Mouse (Mus musculus) layer of hippocampus, adult 11-12 months (tissue): ENCODE measurements around the gene Olfr441.
"Not testable (repeated sequence)": the region's sequence is repeated elsewhere in the genome, so short reads cannot be mapped to it uniquely, and the experiment has no call there.

Experiments used
- DNase-seq: peaks from one replicate; pipeline ENCODE4 v3.0.0; 2022; ENCODE audit warnings: low spot score

The Olfr441 gene

GRCm38 (mm10) chr6:43106069-43106468 lies at the start of gene Olfr441:
Gene Olfr441 (plus strand): TSS chr6:43106369.
- not testable (repeated sequence) for DNase-seq

GRCm38 (mm10) chr6:43078750-43079149 lies 27.4 kb upstream of the Olfr441 start:
- DNase-seq, result peak; percentile 24

- not testable (repeated sequence) for DNase-seq
These were observed 24.8 kb upstream of the Olfr441 start for GRCm38 (mm10) chr6:43081405-43081804.

DNA sequence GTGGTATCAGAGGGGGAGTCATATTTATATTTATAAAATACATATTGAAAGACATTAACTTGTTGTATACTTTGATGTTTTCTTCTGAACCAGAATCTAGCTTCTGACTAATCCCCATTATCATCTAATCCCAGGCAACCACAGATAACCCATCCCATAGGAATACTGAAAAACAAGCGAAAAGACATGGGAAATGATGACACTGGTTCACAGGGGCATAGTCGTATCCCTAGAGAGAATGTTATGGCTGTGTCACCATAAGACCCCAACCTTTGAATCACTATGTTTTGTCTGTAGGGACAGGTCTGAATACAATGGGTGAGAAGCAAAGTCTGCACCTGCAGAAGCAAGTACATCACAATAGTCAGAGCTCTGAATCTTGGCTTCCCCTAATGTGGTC lies 40.1 kb downstream of the Olfr441 start, which contains the start of gene Olfr237-ps1:
Gene Olfr237-ps1, plus strand, starts transcription at position 301 of the 400 bp plus-strand sequence.
- DNase-seq, result not testable (repeated sequence)

- no peak for DNase-seq
These were observed 53.3 kb downstream of the Olfr441 start for GRCm38 (mm10) chr6:43159502-43159901.

- DNase-seq, result no peak
These were observed 56.8 kb downstream of the Olfr441 start, which contains the start of gene Olfr437 for GRCm38 (mm10) chr6:43162982-43163381. Gene Olfr437 (plus strand): TSS chr6:43163282.

GRCm38 (mm10) chr6:43167246-43167645 lies 61.1 kb downstream of the Olfr441 start:
- no peak for DNase-seq
